Mouse (Mus musculus): ENCODE measurements around the gene Ankdd1b. TPM values are rescaled to one million over a fixed set of nuclear protein-coding genes. Genes with fewer than 3 reads are reported as not detected.

The Ankdd1b gene
- polyA plus RNA-seq, 1 experiment from 2014 or later: 0.13 TPM

DNA sequence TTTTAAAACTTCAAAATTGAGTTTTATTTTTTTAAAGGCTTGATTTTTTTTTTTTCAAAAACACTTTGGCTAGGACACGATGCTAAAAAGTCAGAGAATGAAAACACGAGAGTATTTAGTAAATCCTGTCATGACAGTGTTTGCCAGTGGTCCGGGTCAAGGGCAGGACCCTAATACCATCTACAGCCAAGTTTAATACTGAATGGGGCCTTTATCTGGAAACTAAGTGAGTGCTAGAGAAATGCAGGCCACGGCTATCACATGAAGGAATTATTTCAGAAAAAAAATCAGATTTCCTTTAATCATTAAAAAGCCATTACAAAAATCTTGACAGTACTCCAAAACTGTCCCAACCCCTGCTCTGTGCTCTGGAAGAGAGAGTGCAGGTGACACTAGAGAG lies 34.7 kb upstream of the Ankdd1b start:
- Histone ChIP-seq H3K4me3 (ENCODE audit: low read length) (no peak overlapping the region), H3K9ac (ENCODE audit: low read length) (no peak overlapping the region), H3K4me1 (replicated peaks; ENCODE audit: control insufficient read depth, insufficient read depth, low read length) (no peaks in the 10 kb centered on the region; the same call in 1 of the 2 replicates), H3K9me3 (ENCODE audit: control insufficient read depth, low read length) (no peaks in the 10 kb centered on the region), H3K27ac (ENCODE audit: low read length) (no peak overlapping the region), H3K4me2 (ENCODE audit: low read depth, low read length) (no peak overlapping the region), H3K36me3 (ENCODE audit: control insufficient read depth, insufficient read depth, low read length) (0 out of 2 replicates have a peak, but pooled peaks cover 2% of the 10 kb centered on the region), H3K27me3 (ENCODE audit: control insufficient read depth, insufficient read depth, low read depth, low read length) (no peaks in the 10 kb centered on the region)
- peak; percentile 52; the same call in 1 of the 2 replicates for ATAC-seq (ENCODE audit: low read depth)
- WGBS: 40% methylated on average over 4 of the region's 4 CpGs

DNA sequence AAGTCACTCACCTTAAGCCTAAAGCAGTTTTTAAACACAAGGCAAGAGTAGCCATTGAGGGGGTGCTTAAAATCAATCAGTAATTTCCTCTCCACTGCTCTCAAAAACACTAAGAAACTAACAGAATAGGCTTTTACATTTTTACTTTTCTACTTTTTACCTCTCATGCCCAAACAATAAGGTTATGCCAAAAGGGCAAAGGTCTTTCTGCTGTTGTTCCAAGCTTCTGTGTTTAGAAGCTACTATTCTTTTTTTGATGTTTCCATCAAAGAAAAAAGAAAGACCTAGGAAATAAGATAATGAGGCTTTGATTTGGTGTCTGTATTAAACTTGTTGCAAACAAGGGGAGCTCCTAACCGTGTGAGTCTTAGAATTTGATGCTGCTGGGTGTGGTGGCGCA lies 28.9 kb upstream of the Ankdd1b start:
- Histone ChIP-seq H3K4me1 (replicated peaks; ENCODE audit: control insufficient read depth, insufficient read depth, low read length) (no peaks in the 10 kb centered on the region), H3K27me3 (ENCODE audit: control insufficient read depth, insufficient read depth, low read depth, low read length) (no peaks in the 10 kb centered on the region), H3K36me3 (ENCODE audit: control insufficient read depth, insufficient read depth, low read length) (0 out of 2 replicates have a peak, but pooled peaks cover 3% of the 10 kb centered on the region), H3K9me3 (ENCODE audit: control insufficient read depth, low read length) (no peaks in the 10 kb centered on the region), H3K27ac (ENCODE audit: low read length) (no peak overlapping the region), H3K4me2 (ENCODE audit: low read depth, low read length) (no peak overlapping the region), H3K9ac (ENCODE audit: low read length) (no peak overlapping the region), H3K4me3 (ENCODE audit: low read length) (no peak overlapping the region)
- ATAC-seq (ENCODE audit: low read depth): no peak
- 88% methylated on average over 2 of the region's 2 CpGs for WGBS

DNA sequence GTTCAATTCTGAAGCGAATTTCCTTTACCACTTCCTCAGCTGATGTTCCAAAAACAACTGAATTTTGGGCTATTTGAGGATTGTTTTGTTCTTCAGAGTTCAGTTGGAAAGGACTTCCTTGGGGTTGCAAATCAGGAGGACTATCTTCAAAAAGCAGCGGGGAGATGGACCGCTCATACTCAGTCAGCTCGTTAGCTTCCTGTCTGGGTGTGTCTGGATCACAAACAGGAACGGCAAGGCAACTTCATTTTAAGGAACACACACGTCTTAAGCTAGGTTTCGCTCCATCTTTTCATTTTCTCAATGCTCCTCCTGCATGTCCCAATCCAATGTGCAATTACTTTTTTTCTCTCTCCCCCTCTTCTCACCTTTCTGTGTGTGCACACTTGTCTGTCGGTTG lies 25.6 kb upstream of the Ankdd1b start:
- WGBS: 79% methylated on average over 8 of the region's 8 CpGs
- no peak overlapping the region for H3K4me3 ChIP-seq (ENCODE audit: low read length)
- H3K27ac ChIP-seq (ENCODE audit: low read length): no peak overlapping the region
- H3K4me2 ChIP-seq (ENCODE audit: low read depth, low read length): no peak overlapping the region
- ATAC-seq (ENCODE audit: low read depth): no peak
- H3K4me1 ChIP-seq (replicated peaks; ENCODE audit: control insufficient read depth, insufficient read depth, low read length): no peaks in the 10 kb centered on the region
- H3K27me3 ChIP-seq (ENCODE audit: control insufficient read depth, insufficient read depth, low read depth, low read length): no peaks in the 10 kb centered on the region
- H3K36me3 ChIP-seq (ENCODE audit: control insufficient read depth, insufficient read depth, low read length): 0 out of 2 replicates have a peak, but pooled peaks cover 3% of the 10 kb centered on the region
- no peaks in the 10 kb centered on the region for H3K9me3 ChIP-seq (ENCODE audit: control insufficient read depth, low read length)
- no peak overlapping the region for H3K9ac ChIP-seq (ENCODE audit: low read length)

DNA sequence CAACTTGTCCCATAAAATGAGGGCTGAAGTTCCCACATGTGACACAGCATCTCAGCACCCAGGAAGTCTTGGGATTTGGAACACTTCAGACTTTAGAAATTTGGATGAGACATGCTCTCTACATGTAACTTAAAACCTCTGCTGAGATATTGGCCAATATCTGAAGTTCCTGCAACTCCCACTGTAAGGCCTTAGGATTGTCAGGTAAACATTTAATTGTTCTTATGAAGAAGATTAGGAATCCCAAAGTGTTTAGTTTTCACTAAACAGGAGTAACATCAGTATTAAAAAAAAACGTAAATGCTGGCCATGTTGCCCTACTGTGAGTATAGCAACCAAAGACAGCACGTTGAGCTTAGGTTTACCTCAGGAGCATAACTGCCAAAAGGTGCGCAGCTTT lies 19.4 kb upstream of the Ankdd1b start, which contains the start of gene Gm17622:
Gm17622 (plus strand) TSS at position 301 of the 400 bp plus-strand sequence.
- peaks cover 4% of the 10 kb centered on the region for H3K36me3 ChIP-seq (ENCODE audit: control insufficient read depth, insufficient read depth, low read length)
- no peaks in the 10 kb centered on the region for H3K27me3 ChIP-seq (ENCODE audit: control insufficient read depth, insufficient read depth, low read depth, low read length)
- no peak within 1 kb of the TSS for H3K4me2 ChIP-seq (ENCODE audit: low read depth, low read length)
- ATAC-seq (ENCODE audit: low read depth): no peak
- no peak within 1 kb of the TSS for H3K4me3 ChIP-seq (ENCODE audit: low read length)
- H3K9ac ChIP-seq (ENCODE audit: low read length): no peak within 1 kb of the TSS
- H3K4me1 ChIP-seq (replicated peaks; ENCODE audit: control insufficient read depth, insufficient read depth, low read length): no peaks in the 10 kb centered on the region
- no peak within 1 kb of the TSS for H3K27ac ChIP-seq (ENCODE audit: low read length)
- 95% methylated on average over 3 of the region's 3 CpGs for WGBS
- H3K9me3 ChIP-seq (ENCODE audit: control insufficient read depth, low read length): 0 out of 2 replicates have a peak, but pooled peaks cover under 1% of the 10 kb centered on the region

DNA sequence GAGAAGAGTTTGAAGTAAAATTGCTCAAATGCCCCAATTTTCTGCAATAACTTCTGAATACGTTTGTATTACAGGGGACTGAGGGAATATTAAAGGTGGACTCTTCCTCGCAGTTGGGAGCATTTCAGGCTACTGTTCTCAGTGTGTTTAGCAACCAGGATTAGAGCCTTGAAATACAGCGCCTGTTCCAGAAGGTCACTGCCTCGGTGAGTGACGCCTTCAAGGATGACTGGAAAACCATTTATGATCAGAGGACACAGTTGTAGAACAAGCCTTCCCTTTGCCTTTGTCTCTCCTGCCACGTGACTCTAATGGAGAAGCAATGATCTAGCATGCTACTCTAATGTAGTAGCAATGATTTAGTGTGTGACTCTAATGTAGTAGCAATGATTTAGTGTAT lies 17.0 kb upstream of the Ankdd1b start:
- H3K27ac ChIP-seq (ENCODE audit: low read length): no peak overlapping the region
- H3K9ac ChIP-seq (ENCODE audit: low read length): no peak overlapping the region
- WGBS: 91% methylated on average over 6 of the region's 6 CpGs
- ATAC-seq (ENCODE audit: low read depth): no peak
- H3K36me3 ChIP-seq (ENCODE audit: control insufficient read depth, insufficient read depth, low read length): peaks cover 11% of the 10 kb centered on the region
- H3K9me3 ChIP-seq (ENCODE audit: control insufficient read depth, low read length): 0 out of 2 replicates have a peak, but pooled peaks cover 2% of the 10 kb centered on the region
- no peaks in the 10 kb centered on the region for H3K4me1 ChIP-seq (replicated peaks; ENCODE audit: control insufficient read depth, insufficient read depth, low read length)
- no peaks in the 10 kb centered on the region for H3K27me3 ChIP-seq (ENCODE audit: control insufficient read depth, insufficient read depth, low read depth, low read length)
- no peak overlapping the region for H3K4me3 ChIP-seq (ENCODE audit: low read length)
- H3K4me2 ChIP-seq (ENCODE audit: low read depth, low read length): no peak overlapping the region

DNA sequence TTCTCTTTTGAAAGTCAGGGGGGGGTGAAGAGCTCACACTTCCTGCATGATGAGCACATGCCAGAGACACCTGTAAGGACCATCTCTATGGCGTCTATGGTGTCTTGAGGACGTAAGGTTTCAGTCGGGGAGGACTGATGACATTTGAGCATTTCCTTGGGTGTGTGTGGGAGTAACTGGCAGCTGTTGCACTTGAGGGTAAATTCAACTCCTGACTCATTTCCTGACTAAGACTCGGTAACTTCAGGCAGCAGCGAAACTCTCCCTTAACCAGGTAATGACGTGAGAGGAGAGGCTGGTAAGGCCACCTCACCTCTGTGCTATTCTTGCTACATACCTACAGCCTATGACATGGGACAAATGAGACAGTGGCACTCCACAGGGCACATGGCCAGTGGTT lies 16.2 kb upstream of the Ankdd1b start:
- 77% methylated on average over 6 of the region's 6 CpGs for WGBS
- no peaks in the 10 kb centered on the region for H3K4me1 ChIP-seq (replicated peaks; ENCODE audit: control insufficient read depth, insufficient read depth, low read length)
- H3K27me3 ChIP-seq (ENCODE audit: control insufficient read depth, insufficient read depth, low read depth, low read length): no peaks in the 10 kb centered on the region
- H3K4me2 ChIP-seq (ENCODE audit: low read depth, low read length): no peak overlapping the region
- H3K9ac ChIP-seq (ENCODE audit: low read length): no peak overlapping the region
- H3K27ac ChIP-seq (ENCODE audit: low read length): no peak overlapping the region
- H3K4me3 ChIP-seq (ENCODE audit: low read length): no peak overlapping the region
- no peak for ATAC-seq (ENCODE audit: low read depth)
- 0 out of 2 replicates have a peak, but pooled peaks cover 2% of the 10 kb centered on the region for H3K9me3 ChIP-seq (ENCODE audit: control insufficient read depth, low read length)
- peaks cover 11% of the 10 kb centered on the region for H3K36me3 ChIP-seq (ENCODE audit: control insufficient read depth, insufficient read depth, low read length)

DNA sequence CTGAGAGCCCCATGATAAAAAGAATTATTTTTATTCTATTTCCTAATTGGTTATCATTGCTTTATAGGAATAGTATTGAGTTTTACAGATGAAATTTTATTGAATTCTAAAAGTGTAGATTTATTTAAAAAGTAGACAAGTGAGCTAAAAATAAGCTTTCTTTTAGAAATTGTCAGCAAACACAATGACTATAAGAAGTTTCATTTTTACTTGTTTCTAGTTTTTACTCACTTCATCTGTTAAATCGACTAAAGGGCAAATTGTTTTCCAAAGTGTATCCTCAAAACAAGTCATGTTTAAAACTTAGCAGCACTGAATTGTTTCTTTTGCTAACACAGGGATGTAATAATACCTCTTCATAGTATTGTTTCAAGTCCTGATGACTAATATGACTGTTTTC lies 8.0 kb upstream of the Ankdd1b start:
- no peak for ATAC-seq (ENCODE audit: low read depth)
- peaks cover 4% of the 10 kb centered on the region; the same call in 1 of the 2 replicates for H3K36me3 ChIP-seq (ENCODE audit: control insufficient read depth, insufficient read depth, low read length)
- no peak overlapping the region for H3K27ac ChIP-seq (ENCODE audit: low read length)
- no peak overlapping the region for H3K9ac ChIP-seq (ENCODE audit: low read length)
- H3K4me2 ChIP-seq (ENCODE audit: low read depth, low read length): no peak overlapping the region
- no peaks in the 10 kb centered on the region for H3K9me3 ChIP-seq (ENCODE audit: control insufficient read depth, low read length)
- 96% methylated on average over 1 of the region's 1 CpGs for WGBS
- H3K27me3 ChIP-seq (ENCODE audit: control insufficient read depth, insufficient read depth, low read depth, low read length): no peaks in the 10 kb centered on the region
- no peaks in the 10 kb centered on the region for H3K4me1 ChIP-seq (replicated peaks; ENCODE audit: control insufficient read depth, insufficient read depth, low read length)
- H3K4me3 ChIP-seq (ENCODE audit: low read length): no peak overlapping the region

DNA sequence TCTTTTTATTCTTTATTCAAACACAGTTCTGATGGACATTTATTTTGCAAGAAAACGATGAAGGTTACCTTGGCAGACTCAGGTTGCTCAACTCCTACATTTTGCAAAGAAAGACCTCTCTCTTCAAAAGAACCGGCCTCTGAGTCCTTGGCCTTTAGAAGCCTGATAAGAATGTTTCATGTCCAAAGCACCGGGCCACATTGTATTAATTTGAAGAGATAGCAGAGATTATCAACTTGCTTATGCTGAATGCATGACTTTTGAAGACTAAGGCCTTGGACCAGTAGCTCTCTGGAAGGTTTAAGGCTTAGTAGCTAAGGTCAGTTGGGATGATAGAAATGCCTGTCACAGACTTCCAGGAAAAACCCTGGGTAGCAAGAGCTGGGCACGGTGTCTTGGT lies 6.2 kb upstream of the Ankdd1b start:
- ATAC-seq (ENCODE audit: low read depth): no peak
- Histone ChIP-seq H3K4me2 (ENCODE audit: low read depth, low read length) (no peak overlapping the region), H3K4me1 (replicated peaks; ENCODE audit: control insufficient read depth, insufficient read depth, low read length) (no peaks in the 10 kb centered on the region; the same call in 1 of the 2 replicates), H3K27me3 (ENCODE audit: control insufficient read depth, insufficient read depth, low read depth, low read length) (no peaks in the 10 kb centered on the region), H3K9ac (ENCODE audit: low read length) (no peak overlapping the region), H3K9me3 (ENCODE audit: control insufficient read depth, low read length) (no peaks in the 10 kb centered on the region), H3K4me3 (ENCODE audit: low read length) (no peak overlapping the region), H3K36me3 (ENCODE audit: control insufficient read depth, insufficient read depth, low read length) (no peaks in the 10 kb centered on the region; the same call in 1 of the 2 replicates), H3K27ac (ENCODE audit: low read length) (no peak overlapping the region)
- WGBS: 79% methylated on average over 4 of the region's 4 CpGs

DNA sequence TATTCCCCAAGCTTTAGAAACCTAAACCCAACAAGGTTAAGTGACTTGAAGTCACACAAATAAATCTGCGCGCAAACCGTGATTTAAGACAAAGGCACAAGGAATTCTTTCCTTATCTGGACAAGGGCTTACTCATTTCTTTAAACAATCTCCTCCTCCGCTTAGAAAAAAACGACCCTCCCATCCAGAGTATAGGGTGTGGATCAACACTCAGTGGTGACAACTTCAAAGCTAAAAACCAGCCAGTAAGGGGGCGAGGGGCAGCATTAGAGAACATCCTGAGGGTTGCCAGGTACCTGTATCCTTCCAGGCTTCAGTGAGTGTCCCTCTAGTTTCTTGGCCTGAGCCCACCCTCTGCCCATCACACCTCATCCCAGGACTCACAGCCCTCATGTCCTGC lies 442 bp downstream of the Ankdd1b start:
- Histone ChIP-seq H3K9ac (ENCODE audit: low read length) (no peak overlapping the region), H3K4me2 (ENCODE audit: low read depth, low read length) (no peak overlapping the region), H3K4me3 (ENCODE audit: low read length) (no peak overlapping the region), H3K27ac (ENCODE audit: low read length) (peak overlapping the region; percentile 74), H3K27me3 (ENCODE audit: control insufficient read depth, insufficient read depth, low read depth, low read length) (no peaks in the 10 kb centered on the region), H3K4me1 (replicated peaks; ENCODE audit: control insufficient read depth, insufficient read depth, low read length) (no peaks in the 10 kb centered on the region; the same call in 1 of the 2 replicates), H3K9me3 (ENCODE audit: control insufficient read depth, low read length) (no peaks in the 10 kb centered on the region), H3K36me3 (ENCODE audit: control insufficient read depth, insufficient read depth, low read length) (no peaks in the 10 kb centered on the region)
- WGBS: 40% methylated on average over 6 of the region's 6 CpGs
- peak; percentile 46; the same call in 1 of the 2 replicates for ATAC-seq (ENCODE audit: low read depth)

Data from lung, embryonic 16.5 days (tissue).